Mouse (Mus musculus) kidney, postnatal 0 days (tissue): ENCODE data around the gene Flrt2. TPM values are rescaled to one million over a fixed set of nuclear protein-coding genes. Genes with fewer than 3 reads are reported as not detected.

Experiments
- ATAC-seq: fragments of 200-750 bp; cut with Nextera tagmentation; replicated peaks from 2 replicates; pipeline ENCODE4 v1.8.0; 2017; ENCODE audit warnings: low read depth, moderate number of reproducible peaks, moderate TSS enrichment, moderate library complexity; ENCODE audit not compliant: low FRiP score
- DNase-seq: peaks from one replicate; pipeline ENCODE4 v3.0.0-alpha.2; 2016; ENCODE audit warnings: low spot score
- H3K27ac ChIP-seq: fragments of 300-500 bp; sonication (generic); 2 replicates; pipeline ENCODE4 v1.5.1; 2014; ENCODE audit warnings: mild to moderate bottlenecking
- H3K27me3 ChIP-seq: fragments of 300-500 bp; sonication (generic); 2 replicates; pipeline ENCODE4 v1.6.1; 2014; ENCODE audit warnings: low read length, mixed read lengths; ENCODE audit not compliant: insufficient read depth
- H3K36me3 ChIP-seq: fragments of 300-500 bp; sonication (generic); 2 replicates; pipeline ENCODE4 v1.6.1; 2014; ENCODE audit warnings: low read length, mixed read lengths; ENCODE audit not compliant: insufficient read depth
- H3K4me1 ChIP-seq: fragments of 300-500 bp; sonication (generic); replicated peaks from 2 replicates; pipeline ENCODE4 v1.6.1; 2014; ENCODE audit warnings: antibody characterized with exemption, low read length, mixed read lengths; ENCODE audit not compliant: insufficient read depth
- H3K4me2 ChIP-seq: fragments of 300-500 bp; sonication (generic); 2 replicates; pipeline ENCODE4 v1.6.1; 2014; ENCODE audit warnings: mild to moderate bottlenecking, low read length, moderate library complexity, mixed read lengths
- H3K4me3 ChIP-seq: fragments of 300-500 bp; sonication (generic); replicated peaks from 2 replicates; pipeline ENCODE4 v1.5.1; 2014; ENCODE audit warnings: low read depth, low read length
- H3K9ac ChIP-seq: fragments of 300-500 bp; sonication (generic); 2 replicates; pipeline ENCODE4 v1.6.1; 2014; ENCODE audit warnings: low read depth, low read length
- H3K9me3 ChIP-seq: fragments of 300-500 bp; sonication (generic); replicated peaks from 2 replicates; pipeline ENCODE4 v1.6.1; 2016; ENCODE audit warnings: low read length, inconsistent platforms, mixed read lengths
- CTCF ChIP-seq: IDR thresholded peaks from 2 replicates; pipeline ENCODE4 v1.5.1; 2016; ENCODE audit warnings: antibody characterized with exemption, low read depth, mild to moderate bottlenecking, moderate library complexity
- WGBS: fragments of 180-500 bp; shearing (Covaris S2); extraction: QIAGEN DNeasy Blood & Tissue Kit; methylation state at CpG from one replicate; pipeline ENCODE4 v1.1.7; 2014; 5-methylcytosine and 5-hydroxymethylcytosine counted together
- polyA plus RNA-seq: library from polyadenylated mRNA; unstranded; fragments of >200 nt; fragmentation: Nextera tagmentation; extraction: Ambion mirVana; gene quantifications from 2 replicates; pipeline ENCODE4 v1.2.1, GENCODE M21; 2015

Flrt2 gene
- polyA plus RNA-seq, 1 experiment from 2014 or later, result 15.6 TPM

DNA sequence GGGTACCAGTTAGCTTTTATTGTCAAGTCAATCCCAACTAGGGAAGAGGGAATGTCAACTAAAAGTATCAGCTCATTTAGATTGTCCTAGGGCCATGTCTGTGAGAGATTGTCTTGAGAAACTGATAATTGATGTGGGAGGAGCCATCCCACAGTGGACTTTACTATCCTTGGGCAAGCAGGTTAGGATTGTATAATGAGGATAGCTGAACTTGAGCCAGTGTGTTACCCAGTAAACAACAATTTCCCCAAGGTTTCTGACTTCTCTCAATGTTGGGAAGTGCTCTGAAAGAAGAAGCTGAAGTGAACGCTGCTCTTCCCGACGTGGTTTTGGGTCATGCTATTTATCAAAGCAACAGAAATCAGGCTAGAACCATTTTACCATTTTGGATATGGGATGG, 13.0 kb downstream of the Flrt2 start:
- Histone ChIP-seq H3K27ac (no peak overlapping the region), H3K36me3 (no peaks in the 10 kb centered on the region), H3K4me2 (no peak overlapping the region), H3K9ac (no peak overlapping the region), H3K9me3 (no peaks in the 10 kb centered on the region), H3K4me3 (no peak overlapping the region), H3K27me3 (no peaks in the 10 kb centered on the region), H3K4me1 (no peaks in the 10 kb centered on the region)
- DNase-seq (no peak), ATAC-seq (no peak)
- 92% methylated on average over 3 of the region's 3 CpGs for WGBS
- TF ChIP-seq CTCF, result no peak

DNA sequence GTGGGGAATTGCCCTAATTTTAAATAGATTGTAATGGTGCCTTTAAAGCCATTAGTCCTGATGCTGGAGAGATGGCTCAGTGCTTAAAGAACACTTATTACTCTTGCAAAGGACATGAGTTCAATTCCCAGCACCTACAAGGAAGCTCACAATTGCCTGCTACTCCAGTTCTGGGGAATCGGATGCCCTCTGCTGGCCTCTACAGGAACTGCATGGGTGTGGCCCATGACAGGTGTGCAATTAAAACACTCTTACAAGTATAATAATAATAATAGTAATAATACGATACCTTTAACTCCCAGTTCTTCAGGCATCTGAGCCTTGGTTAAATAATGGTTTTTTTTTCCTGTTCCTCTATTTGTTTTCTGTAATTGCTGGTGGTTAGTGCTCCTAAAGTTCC, 31.2 kb downstream of the Flrt2 start:
- no peaks in the 10 kb centered on the region for H3K9me3 ChIP-seq
- WGBS, result 97% methylated on average over 2 of the region's 2 CpGs
- H3K4me1 ChIP-seq, result no peaks in the 10 kb centered on the region

DNA sequence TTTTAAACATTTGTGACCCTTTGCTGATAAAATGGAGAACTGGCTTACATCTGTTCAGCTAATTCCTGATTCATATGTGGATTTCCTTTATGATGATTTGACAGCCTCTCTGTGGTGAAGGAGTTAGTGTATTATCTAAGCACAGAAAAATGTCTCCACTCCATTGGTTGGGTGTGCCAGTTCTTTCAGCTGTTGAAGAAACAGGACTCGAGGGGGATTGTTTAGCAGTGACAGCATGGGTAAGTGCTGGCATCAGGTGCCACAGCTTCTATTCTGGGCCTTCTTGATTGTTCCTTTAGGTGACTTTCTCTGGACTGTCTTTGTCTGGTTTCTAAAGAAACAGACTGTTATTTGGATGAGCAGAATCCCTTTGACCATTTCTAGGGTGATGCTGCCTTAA, 42.0 kb downstream of the Flrt2 start:
- ATAC-seq (no peak), DNase-seq (no peak)
- Histone ChIP-seq H3K9ac (no peak overlapping the region), H3K4me2 (no peak overlapping the region), H3K27ac (no peak overlapping the region), H3K36me3 (no peaks in the 10 kb centered on the region), H3K27me3 (no peaks in the 10 kb centered on the region), H3K4me1 (no peaks in the 10 kb centered on the region), H3K9me3 (no peaks in the 10 kb centered on the region), H3K4me3 (no peak overlapping the region)
- 73% methylated on average over 1 of the region's 1 CpGs for WGBS
- no peak for TF ChIP-seq CTCF

More for the DNA sequence above, 31.2 kb downstream of the Flrt2 start:
- DNase-seq, result no peak
- peak; percentile 42 for TF ChIP-seq CTCF
- H3K36me3 ChIP-seq, result no peaks in the 10 kb centered on the region
- no peak for ATAC-seq
- no peaks in the 10 kb centered on the region for H3K27me3 ChIP-seq
- no peak overlapping the region for H3K4me3 ChIP-seq
- no peak overlapping the region for H3K4me2 ChIP-seq
- no peak overlapping the region for H3K9ac ChIP-seq
- H3K27ac ChIP-seq, result no peak overlapping the region

DNA sequence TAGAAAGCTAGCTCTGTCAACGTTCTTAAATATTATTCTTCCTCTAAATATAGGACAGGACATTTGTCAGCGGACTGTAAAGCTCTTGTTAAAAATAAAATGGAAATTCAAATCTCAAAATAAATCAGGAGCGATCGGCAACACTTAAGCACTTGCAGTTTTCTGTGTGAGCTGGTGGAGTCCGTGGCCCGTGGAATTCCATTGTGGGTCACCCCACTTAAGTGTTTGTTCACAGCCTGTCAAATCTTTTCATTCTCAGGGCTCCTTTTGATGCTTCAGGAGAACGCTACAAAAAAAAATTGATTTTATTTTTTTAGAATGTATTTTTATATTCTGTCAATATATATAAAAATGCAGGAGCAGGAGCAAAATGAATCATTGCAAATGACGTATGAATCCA, 45.5 kb downstream of the Flrt2 start:
- H3K4me1 ChIP-seq, result no peaks in the 10 kb centered on the region
- ATAC-seq (no peak), DNase-seq (peak; percentile 18)
- no peak for TF ChIP-seq CTCF
- H3K4me3 ChIP-seq, result no peak overlapping the region
- H3K4me2 ChIP-seq, result peak overlapping the region; percentile 9; the same call in 1 of the 2 replicates
- H3K27ac ChIP-seq, result no peak overlapping the region
- WGBS, result 50% methylated on average over 8 of the region's 8 CpGs
- H3K36me3 ChIP-seq, result no peaks in the 10 kb centered on the region
- H3K9ac ChIP-seq, result no peak overlapping the region
- no peaks in the 10 kb centered on the region for H3K9me3 ChIP-seq
- H3K27me3 ChIP-seq, result no peaks in the 10 kb centered on the region

DNA sequence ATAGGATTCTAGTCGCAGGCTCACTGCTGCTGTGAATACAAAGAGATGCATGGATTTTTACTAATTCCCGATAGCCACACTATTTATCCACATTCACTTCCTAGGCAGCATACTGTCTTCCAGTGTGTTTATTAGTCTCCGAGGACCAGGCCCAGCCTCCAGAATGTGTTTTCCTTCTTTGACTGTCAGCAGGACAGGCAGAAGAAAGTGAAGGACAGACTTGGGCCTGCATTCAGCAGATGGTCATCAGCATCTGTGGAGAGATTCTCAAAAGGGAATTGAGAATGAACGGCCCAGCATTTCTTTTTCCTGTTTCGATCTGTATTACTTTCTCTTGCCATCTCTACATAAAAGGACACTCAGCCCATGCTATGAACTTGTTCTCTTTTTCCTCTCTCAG, 46.0 kb downstream of the Flrt2 start:
- Histone ChIP-seq H3K4me1 (no peaks in the 10 kb centered on the region), H3K27ac (no peak overlapping the region), H3K27me3 (no peaks in the 10 kb centered on the region), H3K4me2 (no peak overlapping the region), H3K9ac (no peak overlapping the region), H3K36me3 (no peaks in the 10 kb centered on the region), H3K4me3 (no peak overlapping the region), H3K9me3 (no peaks in the 10 kb centered on the region)
- TF ChIP-seq CTCF, result no peak
- DNase-seq (no peak), ATAC-seq (no peak)
- WGBS, result 65% methylated on average over 5 of the region's 5 CpGs

DNA sequence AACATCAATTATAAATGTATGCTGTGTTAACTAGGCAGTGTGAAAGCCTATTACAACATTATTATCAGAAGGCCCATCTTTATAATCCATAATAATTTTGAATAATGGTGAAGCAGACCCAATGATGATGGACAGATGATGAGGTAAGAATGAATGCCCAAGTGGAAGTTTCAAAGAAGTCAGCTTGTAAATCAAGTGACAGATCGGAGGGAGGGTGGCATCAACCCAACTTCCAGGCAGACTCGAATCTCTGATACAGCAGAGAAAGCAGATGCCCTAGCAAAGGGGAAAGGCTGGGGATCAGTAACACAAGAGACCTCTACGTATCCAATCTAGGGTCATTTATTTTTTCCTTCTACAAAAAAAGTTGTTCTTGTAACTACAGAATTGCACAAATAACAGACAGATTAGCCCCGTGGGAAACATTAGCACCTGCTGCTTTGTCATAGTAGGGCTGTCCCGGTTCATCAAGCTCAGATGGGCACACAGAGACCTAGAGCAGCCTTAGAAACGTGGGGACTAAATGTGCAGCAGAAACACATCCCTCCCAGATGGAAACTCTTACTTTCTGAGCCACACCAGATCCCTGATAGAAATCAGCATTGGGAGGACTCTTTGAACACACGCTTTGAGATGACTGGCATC, 46.6 kb downstream of the Flrt2 start:
- no peaks in the 10 kb centered on the region for H3K27me3 ChIP-seq
- no peak overlapping the region for H3K4me3 ChIP-seq
- H3K4me1 ChIP-seq, result no peaks in the 10 kb centered on the region
- no peak overlapping the region for H3K27ac ChIP-seq
- DNase-seq (no peak), ATAC-seq (no peak)
- no peak for TF ChIP-seq CTCF
- 47% methylated on average over 7 of the region's 7 CpGs for WGBS
- no peak overlapping the region for H3K4me2 ChIP-seq
- H3K9ac ChIP-seq, result no peak overlapping the region
- H3K9me3 ChIP-seq, result no peaks in the 10 kb centered on the region
- no peaks in the 10 kb centered on the region for H3K36me3 ChIP-seq

DNA sequence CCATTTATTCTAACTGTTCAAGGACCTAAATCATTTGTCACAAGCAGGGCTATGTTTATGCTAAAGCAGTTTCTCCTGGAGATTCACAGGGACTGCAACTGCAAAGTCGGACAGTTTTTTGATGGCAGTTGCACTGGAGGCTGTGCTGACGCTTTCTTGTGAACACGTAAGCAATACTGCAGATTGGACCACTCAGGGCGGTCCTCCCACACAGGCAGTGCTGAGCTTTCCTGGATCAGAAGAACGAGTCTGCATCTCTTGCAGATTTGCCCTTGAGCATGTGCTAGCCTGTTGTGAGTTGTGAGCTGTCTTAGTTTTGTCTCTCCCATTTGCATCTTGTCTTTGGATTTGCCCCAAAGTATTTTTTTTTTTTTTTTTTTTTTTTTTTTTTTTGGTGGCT, 47.7 kb downstream of the Flrt2 start:
- Histone ChIP-seq H3K27me3 (no peaks in the 10 kb centered on the region), H3K4me1 (no peaks in the 10 kb centered on the region; the same call in 1 of the 2 replicates), H3K4me3 (no peak overlapping the region), H3K36me3 (no peaks in the 10 kb centered on the region), H3K9me3 (no peaks in the 10 kb centered on the region), H3K9ac (no peak overlapping the region), H3K27ac (no peak overlapping the region), H3K4me2 (no peak overlapping the region)
- DNase-seq, result no peak
- 59% methylated on average over 5 of the region's 5 CpGs for WGBS
- no peak for TF ChIP-seq CTCF
- ATAC-seq, result no peak
